Mouse (Mus musculus) stomach, postnatal 0 days (tissue): ENCODE data around the gene 1700019N19Rik.

Experiments
- CTCF ChIP-seq: IDR thresholded peaks from 2 replicates; pipeline ENCODE4 v1.5.1; 2016; ENCODE audit warnings: antibody characterized with exemption, low read depth, mild to moderate bottlenecking, moderate library complexity
- EP300 ChIP-seq: optimal IDR thresholded peaks from 2 replicates; pipeline ENCODE3; 2016; ENCODE audit warnings: antibody characterized with exemption

DNA sequence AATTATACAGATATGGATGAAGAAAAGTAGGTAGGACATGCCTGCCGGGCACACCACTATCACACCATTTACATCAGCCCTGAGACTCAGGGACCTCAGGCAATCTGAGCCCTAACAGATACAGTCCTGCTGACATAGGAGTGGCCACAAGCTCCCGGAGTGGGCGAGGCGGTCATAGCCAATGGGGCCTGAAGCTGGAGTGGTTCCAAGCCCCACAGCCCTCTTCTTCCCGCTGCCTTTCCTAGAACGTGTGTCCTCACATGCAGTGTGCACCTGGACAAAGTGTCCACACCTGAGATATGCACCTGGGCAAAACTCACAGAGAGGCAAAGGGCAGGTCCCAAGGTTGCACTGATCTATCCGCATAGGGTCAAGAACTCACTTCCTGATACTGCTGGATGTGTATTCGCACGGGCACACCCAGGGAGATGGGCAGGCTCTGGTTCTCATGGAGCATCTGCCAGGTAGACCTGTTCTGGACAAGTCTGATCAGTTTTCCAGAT lies 46.7 kb downstream of the 1700019N19Rik start:
- no peak for TF ChIP-seq CTCF
- no peak for TF ChIP-seq EP300
